Mouse (Mus musculus): ENCODE results near the gene Hoxc9.

Hoxc9 gene

DNA sequence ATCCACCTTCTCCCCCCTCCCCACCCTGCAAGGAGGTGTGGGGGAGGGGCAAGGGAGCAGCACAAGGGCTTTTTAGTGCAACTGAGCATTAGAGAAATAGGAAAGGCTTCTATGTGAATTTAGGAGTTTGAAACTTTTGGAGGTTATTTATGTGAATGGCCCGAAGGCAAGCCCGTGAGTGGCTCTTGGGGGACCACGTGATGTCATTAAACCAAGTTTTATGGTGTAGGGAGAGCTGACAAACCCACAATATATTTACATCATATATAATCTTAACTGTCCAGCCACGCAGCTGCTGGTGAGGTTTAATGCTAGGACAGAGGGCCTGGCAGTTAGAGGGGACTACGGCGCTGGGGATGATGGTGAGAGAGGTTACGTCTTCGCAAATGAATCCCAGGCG is 42.4 kb downstream of the Hoxc9 start, which contains the start of gene Hoxc4:
TSS of gene Hoxc4 (plus strand) at position 299 of the 400 bp plus-strand sequence.
- no peak for DNase-seq (ENCODE audit: low read depth, low spot score)

DNA sequence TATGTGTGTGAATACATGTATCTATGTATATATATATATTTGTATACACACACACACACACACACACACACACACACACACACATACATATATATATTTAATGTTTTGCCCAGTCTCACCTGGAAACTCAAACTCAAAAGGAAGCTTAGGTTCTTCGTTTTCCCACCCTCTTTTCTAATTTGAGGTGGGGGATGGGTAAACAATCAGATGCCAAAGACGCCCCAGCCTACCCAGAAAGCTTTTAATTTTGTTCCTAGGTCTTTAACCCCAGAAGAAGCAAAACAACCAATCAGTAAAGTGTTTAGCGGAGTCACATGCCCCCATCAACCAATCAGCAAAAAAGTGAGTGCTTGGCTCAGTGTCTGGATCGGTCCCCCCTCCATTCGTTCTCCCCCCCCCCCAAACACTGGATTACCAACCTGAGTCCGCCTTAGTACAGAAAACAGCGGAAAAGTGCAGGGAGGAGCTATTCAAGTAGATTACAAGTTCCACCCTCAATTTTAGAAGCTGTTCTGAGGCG is 44.7 kb downstream of the Hoxc9 start:
- no peak for DNase-seq (ENCODE audit: low read depth, low spot score)

DNA sequence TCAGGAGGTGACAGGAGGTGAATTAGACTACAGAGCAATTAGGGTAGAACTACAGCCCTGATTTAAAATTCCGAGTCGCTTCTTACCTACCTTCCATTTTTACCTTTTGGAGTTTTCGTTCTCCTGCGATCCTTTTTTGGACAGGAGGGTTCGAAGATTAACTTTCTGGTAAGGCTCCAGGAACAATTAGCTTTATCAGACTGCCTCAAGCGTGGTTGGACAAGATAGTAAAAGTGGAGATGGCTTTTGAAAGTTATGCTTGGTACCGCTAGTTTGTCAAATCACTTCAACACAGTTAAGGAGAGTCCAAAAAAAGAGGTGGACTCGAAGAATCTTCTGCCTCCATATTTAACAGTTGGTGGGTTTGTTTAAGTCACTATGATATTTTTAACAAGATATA is 45.3 kb downstream of the Hoxc9 start:
- DNase-seq (ENCODE audit: low read depth, low spot score) = no peak

DNA sequence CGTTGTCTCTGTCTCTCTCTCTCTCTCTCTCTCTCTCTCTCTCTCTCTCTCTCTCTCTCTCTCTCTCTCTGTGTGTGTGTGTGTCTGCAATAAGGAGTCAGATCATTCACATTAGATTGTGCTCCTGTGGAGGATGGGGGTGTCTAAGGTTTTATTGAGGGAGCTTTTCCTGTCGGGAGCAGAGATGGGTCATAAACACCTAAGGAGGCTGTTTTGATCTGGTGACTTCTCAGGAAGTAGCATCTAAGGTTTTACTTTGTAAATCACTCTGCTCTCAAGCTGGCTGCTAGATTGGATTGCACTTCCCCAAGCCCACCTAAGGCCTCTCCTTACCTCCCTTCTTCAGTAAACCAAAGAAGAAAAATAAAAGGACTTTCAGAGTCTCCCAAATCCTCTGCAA is 47.9 kb downstream of the Hoxc9 start:
- no peak for DNase-seq (ENCODE audit: low read depth, low spot score)

DNA sequence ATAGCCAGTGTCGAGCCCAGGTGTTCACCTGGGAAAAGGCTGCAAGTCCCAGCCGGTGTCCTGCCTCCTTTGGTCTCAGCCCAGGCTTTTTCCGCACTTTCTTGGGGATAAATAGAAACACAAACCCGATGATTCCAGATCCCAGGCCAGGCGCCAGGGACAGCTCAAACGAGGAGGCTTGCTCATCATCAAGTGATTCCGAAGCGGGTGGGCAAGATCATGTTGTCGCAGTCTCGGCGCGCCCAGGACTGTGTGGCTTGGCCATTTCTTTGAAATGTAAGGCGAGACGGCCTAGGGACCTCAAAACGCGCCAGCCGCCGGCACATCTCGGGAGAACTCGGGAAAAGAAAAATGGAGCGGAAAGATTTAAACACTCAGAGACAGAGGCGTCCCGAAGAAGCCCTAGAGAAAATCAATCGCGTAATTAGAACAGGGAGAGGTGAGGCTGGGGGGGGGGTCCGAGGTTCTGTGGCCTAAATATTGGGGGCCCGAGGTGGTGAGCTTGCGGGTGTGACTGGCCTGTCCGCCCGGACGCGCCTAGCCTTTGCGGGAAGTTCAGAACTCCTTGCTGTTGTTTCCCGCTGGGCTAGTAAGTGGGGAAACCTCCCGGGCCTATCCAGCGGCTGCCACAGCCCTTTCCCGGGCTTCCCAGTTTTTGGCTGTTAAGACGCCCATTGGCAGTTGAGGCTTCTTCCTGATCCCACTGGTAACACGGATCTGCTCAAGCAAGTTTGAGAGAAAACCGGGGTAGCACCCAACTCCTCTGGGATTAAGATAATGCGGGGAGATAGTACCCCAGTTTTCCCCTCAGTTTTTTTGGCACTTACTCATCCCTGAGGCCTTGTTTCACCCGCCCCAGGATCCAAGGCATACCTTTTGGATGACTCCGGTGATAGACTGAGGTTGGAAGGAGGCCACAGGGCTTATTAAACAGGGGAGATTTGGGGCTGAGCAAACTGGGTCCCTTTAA is 51.3 kb downstream of the Hoxc9 start:
- no peak for DNase-seq (ENCODE audit: low read depth, low spot score)

DNA sequence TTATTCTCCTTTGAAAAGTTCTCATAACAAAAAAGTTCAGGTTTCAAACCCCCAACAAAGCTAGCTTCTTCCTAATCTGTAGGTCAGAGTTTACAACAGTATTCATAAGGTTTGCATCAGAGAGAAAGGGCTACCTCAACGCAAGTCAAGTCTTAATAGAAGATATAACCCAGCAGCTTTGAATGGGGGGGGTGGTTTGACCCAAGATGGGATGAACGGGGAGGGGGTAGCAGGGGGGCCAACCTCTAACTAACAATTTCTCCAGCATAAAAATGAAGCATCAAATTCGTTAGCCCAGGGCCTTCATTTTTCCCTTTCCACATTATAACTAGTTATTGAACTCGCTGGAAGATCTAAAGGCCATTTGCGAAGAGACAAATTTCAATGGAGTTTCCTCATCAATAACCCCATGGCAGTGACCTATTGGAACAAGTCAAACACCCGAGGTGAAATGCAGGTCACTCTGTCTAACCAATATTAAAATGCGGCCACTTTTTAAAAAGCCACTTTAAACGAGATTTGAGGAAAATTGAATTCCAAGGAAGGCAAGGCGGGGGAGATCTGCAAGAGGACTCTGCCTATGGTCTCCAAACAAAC is 52.8 kb downstream of the Hoxc9 start:
- no peak for DNase-seq (ENCODE audit: low read depth, low spot score)

DNA sequence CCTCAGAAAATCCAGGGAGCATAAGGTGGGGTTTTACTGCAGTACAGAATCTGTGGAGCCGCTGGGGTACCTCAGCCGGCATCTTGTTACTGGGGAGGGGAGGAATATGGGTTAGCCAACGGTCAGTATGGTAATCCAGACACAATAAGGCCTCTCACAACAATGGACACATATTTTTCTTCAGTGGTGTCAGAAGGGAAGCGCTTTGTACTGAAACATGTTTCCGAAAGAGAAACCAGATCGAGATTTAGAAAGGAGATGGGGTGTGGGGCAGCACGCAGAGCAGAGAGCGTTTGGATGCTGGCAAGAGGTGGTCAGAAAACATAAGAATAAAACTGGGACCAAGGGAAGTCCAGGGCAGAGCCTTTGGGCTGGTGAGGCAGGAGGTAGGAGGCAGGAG is 53.9 kb downstream of the Hoxc9 start:
- no peak for DNase-seq (ENCODE audit: low read depth, low spot score)

DNA sequence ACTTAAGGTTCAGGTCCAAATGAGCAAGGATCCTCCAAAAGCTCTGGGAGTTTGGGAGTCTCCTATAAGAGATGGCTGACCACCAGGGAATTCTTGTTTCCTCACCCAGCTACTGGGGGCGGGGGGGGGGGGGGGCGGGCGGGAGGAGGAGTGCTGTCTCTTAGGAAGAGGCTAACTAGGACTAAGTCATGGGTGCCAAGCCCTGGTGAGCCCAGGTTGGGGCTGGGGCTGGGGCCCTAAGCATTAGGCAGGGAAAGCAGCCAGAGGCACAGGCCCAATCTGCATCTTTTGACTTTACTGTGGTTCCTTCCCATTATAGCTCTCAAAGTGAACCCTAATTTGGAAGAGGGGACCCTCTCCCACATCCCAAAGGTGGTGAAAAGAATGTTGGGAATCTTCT is 55.9 kb downstream of the Hoxc9 start:
- DNase-seq (ENCODE audit: low read depth, low spot score) = no peak

DNA sequence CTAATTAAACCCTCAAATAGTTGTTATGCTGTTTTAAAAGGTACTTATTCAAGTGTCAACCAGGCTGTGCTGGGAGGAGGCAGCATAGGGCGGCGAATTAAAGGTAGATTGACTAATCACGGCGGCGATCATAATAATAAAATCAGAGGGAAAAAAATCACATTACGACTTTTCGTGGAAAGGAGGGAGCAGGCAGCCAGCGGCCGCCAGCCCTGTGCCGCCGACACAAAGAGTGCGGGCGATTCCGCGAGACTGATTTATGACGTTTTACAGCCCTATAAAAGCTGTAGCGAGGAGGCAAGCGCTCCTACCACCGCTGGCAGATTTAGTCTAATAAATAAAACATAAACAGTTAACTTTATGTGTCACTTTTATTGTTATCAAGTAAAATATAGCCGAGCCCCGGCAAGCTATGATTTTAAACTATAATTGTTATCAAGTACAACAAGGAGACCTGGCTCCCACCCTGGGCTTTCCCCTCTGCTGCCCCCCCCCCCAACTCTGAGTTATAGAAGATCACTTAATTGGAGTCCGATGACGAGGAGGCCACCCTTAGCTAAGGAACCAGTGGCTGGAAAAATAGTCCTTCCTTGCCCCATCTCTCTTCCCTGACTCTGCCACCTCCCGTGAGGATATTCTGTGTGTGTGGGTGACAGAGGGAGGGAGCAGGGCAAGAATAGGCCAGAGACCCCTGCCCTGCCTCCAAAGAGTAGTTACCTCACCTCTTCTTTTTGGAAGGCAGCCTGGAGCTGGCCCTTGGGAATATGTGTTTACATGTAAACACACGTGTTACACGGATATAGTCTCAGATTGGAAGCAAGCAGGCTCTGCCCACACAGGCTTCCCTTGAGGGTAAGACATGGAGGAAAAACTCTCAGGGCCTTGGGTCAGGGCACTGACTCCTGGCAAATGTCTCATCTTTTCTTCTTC is 56.7 kb downstream of the Hoxc9 start:
- no peak for DNase-seq (ENCODE audit: low read depth, low spot score)

DNA sequence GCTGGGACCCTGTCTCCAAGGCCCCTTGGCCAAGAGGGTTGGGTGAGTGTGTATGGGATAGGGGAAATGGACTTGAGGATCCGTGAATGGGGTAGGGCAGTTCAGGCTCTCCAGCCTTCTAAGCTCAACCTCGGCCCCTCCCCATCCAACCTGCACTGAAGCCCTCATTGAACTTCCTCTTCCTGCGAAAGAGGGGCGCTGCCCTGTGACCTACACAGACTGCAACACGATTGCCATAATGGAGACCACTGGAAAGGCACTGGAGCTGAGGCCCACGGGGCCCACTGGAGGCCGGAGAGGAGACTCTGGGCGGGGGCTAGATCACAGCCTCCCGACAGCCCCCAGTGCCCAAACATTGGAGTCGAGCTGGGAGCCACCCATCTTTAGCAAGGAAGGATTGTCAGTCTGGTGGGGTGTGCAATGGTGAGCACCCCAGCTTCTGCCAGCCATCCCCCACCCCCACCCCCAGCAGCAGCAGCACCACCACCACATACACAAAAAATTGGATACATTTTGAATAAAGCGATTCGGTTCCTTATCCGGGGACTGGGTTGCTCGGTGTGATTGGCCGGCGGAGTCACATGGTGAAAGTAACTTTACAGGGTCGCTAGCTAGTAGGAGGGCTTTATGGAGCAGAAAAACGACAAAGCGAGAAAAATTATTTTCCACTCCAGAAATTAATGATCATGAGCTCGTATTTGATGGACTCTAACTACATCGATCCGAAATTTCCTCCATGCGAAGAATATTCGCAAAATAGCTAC is 58.0 kb downstream of the Hoxc9 start:
- peak; percentile 87 for DNase-seq (ENCODE audit: low read depth, low spot score)

Measured in A20 (cell line).